Mouse (Mus musculus) bone marrow, adult 2 months (tissue): ENCODE data around the gene Naa35.

Experiments used
- CTCF ChIP-seq: fragments of 200-500 bp; IDR thresholded peaks from 2 replicates; pipeline ENCODE4 v1.5.1; 2011; ENCODE audit warnings: low read length, control low read depth; ENCODE audit not compliant: control insufficient read depth, insufficient read depth
- POLR2A ChIP-seq: fragments of 200-500 bp; IDR thresholded peaks from 2 replicates; pipeline ENCODE4 v1.6.1; 2011; ENCODE audit warnings: low read depth, mild to moderate bottlenecking, control low read depth, low read length, borderline replicate concordance; ENCODE audit not compliant: control insufficient read depth

DNA sequence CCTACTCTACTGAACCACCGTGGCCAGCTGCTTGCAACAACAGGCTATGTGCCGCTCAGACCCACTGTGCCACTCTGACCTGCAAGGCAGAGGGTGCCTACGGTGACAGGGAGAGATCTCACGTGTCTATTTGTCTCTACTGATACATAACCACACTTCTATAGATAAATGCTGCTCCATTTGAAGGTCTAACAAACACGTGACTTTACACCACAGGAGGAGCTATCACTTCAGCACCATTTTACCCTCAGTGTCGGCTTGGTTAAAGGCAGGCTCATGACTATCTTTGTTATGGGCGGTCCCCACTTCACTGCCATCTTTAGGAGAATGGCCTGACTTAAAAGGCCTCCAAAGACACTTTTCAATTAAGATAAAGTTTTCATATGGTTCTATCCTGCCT lies 97.6 kb downstream of the Naa35 start:
- TF ChIP-seq POLR2A = no peak
- TF ChIP-seq CTCF = no peak
